Mouse (Mus musculus): ENCODE results near the gene G6pc3. TPM values are rescaled to one million over a fixed set of nuclear protein-coding genes. Genes with fewer than 3 reads are reported as not detected.

Gene G6pc3
- polyA plus RNA-seq (2014; fragmentation: Nextera tagmentation; extraction: Ambion mirVana): 24.6 and 24.8 TPM in 2 replicates

DNA sequence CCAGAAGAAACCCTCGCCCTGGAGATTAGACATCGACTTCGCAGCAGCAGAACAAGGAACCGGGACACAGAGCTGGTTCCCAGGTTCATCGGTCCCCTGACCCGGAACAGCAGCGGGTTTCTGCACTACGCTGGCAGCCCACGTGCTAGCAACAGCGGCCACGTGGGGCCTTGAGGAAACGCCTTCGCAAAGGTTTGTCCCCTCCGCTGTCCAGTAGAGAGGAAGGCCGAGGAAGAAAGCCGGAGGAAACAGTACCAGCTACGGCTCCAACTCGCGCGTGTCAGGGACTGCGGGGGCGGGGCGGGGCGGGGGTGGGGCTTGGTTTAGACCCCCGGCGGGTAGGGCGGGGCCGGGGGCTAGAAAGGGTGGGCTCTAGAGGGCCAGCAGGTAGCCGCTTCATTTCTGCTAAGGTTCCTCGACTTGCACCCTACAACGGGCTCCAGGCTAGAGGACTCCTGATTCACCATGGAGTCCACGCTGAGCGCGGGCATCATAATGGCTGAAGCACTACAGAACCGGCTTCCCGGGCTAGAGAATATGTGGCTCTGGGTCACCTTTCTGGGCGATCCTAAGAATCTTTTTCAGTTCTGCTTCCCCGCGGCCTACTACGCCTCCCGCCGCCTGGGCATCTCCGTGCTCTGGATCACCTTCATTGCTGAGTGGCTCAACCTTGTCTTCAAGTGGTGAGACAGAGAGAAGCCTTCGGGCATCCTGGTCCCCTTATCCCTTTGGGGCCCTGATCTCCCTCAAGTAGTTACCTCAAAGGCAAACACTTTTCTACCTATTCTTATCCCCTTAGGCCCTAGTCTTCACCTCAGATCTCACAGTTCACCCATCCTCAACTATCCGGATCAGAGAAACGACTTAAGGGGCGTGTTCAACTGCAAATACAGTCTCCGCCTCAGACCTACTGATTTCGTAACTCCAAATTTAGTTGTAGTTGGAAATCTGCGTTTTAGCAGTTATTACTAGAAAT, at the start of gene G6pc3:
Gene G6pc3 (plus strand): TSS at position 160 of the 976 bp plus-strand sequence.
- Histone ChIP-seq H3K4me2 (ENCODE audit: low read length) (peak within 1 kb of the TSS; percentile 58), H3K4me1 (ENCODE audit: control insufficient read depth, insufficient read depth, low read length) (peaks cover 9% of the 10 kb centered on the region), H3K27ac (ENCODE audit: low read depth, low read length) (0 out of 2 replicates have a peak within 1 kb of the TSS, but pooled peaks have one; percentile 34), H3K36me3 (ENCODE audit: control insufficient read depth, insufficient read depth, low read length) (peaks cover 18% of the 10 kb centered on the region), H3K4me3 (ENCODE audit: low read depth, low read length) (peak within 1 kb of the TSS; percentile 51), H3K27me3 (replicated peaks; ENCODE audit: control insufficient read depth, insufficient read depth, low read length) (no peaks in the 10 kb centered on the region), H3K9ac (ENCODE audit: low read length) (peak within 1 kb of the TSS; percentile 72), H3K9me3 (replicated peaks; ENCODE audit: control insufficient read depth, low read length) (no peaks in the 10 kb centered on the region)
- 3% methylated on average over 48 of the region's 50 CpGs for WGBS
- DNase-seq (ENCODE audit: low spot score) (peak; percentile 92), ATAC-seq (peak; percentile 72)

DNA sequence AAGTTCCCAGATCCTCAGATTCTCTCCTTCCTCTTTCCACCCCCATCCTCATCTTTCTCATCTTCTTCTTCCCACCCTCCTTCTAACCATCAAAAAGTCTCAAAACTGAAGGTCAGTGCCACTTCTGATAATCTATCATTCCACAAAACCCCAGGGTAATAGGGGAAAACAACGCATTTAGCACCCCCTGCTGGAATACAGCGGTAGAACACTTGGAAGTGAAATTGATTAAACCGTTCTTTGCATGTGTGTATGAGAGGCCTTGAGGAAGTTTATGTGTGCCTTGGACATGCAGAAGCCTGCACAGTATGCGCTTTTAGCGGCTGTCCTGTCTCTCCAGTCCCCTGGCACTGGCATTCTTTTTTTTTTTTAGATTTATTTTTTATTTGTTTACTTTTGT, 48.9 kb upstream of the G6pc3 start:
- 0 out of 2 replicates have a peak, but pooled peaks cover 3% of the 10 kb centered on the region for H3K4me1 ChIP-seq (ENCODE audit: control insufficient read depth, insufficient read depth, low read length)
- no peak overlapping the region for H3K4me3 ChIP-seq (ENCODE audit: low read depth, low read length)
- WGBS: 5% methylated on average over 5 of the region's 5 CpGs
- H3K27me3 ChIP-seq (replicated peaks; ENCODE audit: control insufficient read depth, insufficient read depth, low read length): peaks cover 26% of the 10 kb centered on the region
- H3K9me3 ChIP-seq (replicated peaks; ENCODE audit: control insufficient read depth, low read length): no peaks in the 10 kb centered on the region
- no peaks in the 10 kb centered on the region for H3K36me3 ChIP-seq (ENCODE audit: control insufficient read depth, insufficient read depth, low read length)
- no peak overlapping the region for H3K9ac ChIP-seq (ENCODE audit: low read length)
- ATAC-seq: no peak
- DNase-seq (ENCODE audit: low spot score): peak; percentile 76
- no peak overlapping the region for H3K4me2 ChIP-seq (ENCODE audit: low read length)
- H3K27ac ChIP-seq (ENCODE audit: low read depth, low read length): no peak overlapping the region

DNA sequence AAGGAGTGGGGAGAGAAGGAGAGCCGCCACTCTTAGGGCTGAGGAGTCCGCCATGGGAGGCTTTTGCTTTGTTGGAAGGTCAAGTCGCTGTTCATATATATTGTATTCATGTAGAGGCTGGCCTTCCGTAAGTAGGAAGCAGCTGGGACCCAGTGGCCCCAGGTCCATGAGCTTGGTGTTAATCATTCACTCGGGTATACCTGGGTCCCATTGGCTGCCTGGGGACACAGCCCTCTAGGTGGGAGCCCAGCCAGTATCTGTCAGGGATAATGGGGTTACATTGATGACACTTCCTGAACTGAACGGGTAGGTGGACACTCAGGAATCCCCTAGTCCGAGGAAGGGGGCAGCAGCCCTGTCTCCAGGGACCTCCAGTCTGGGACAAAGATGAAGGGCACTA, 47.1 kb upstream of the G6pc3 start:
- Histone ChIP-seq H3K9ac (ENCODE audit: low read length) (no peak overlapping the region), H3K4me2 (ENCODE audit: low read length) (no peak overlapping the region), H3K36me3 (ENCODE audit: control insufficient read depth, insufficient read depth, low read length) (no peaks in the 10 kb centered on the region), H3K4me3 (ENCODE audit: low read depth, low read length) (no peak overlapping the region), H3K9me3 (replicated peaks; ENCODE audit: control insufficient read depth, low read length) (no peaks in the 10 kb centered on the region), H3K27me3 (replicated peaks; ENCODE audit: control insufficient read depth, insufficient read depth, low read length) (peaks cover 45% of the 10 kb centered on the region), H3K4me1 (ENCODE audit: control insufficient read depth, insufficient read depth, low read length) (0 out of 2 replicates have a peak, but pooled peaks cover 3% of the 10 kb centered on the region), H3K27ac (ENCODE audit: low read depth, low read length) (no peak overlapping the region)
- no peak for DNase-seq (ENCODE audit: low spot score)
- ATAC-seq: no peak
- whole genome bisulfite sequencing: 71% methylated on average over 7 of the region's 7 CpGs

DNA sequence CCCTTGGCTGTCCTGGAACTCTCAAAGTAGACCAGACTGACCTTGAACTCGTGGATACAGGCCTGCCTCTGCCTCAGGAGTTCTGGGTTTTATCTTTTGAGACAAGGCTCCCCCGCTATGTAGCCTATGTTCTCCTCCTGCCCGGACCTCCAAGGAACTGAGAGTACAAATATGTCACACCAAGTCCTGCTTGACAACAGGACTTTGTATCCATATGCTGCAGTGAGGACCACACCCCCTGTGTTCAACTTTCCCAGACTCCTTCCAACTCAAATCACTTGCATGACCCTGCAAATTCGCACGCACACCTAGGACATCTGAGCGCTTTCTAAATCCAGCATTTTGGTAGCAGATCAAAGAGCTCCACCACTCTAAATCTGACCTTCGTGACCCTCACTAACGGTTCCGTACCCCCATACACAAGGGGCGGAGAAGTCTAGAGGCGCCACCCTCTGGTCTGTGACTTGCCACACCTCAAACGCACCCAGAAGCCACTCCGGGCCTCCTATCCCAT, 44.4 kb upstream of the G6pc3 start:
- Histone ChIP-seq H3K4me2 (ENCODE audit: low read length) (peak overlapping the region; percentile 31), H3K27me3 (replicated peaks; ENCODE audit: control insufficient read depth, insufficient read depth, low read length) (peaks cover 62% of the 10 kb centered on the region), H3K9ac (ENCODE audit: low read length) (no peak overlapping the region), H3K4me1 (ENCODE audit: control insufficient read depth, insufficient read depth, low read length) (no peaks in the 10 kb centered on the region), H3K9me3 (replicated peaks; ENCODE audit: control insufficient read depth, low read length) (no peaks in the 10 kb centered on the region), H3K4me3 (ENCODE audit: low read depth, low read length) (no peak overlapping the region), H3K36me3 (ENCODE audit: control insufficient read depth, insufficient read depth, low read length) (no peaks in the 10 kb centered on the region), H3K27ac (ENCODE audit: low read depth, low read length) (no peak overlapping the region)
- DNase-seq (ENCODE audit: low spot score): no peak
- WGBS: 24% methylated on average over 13 of the region's 13 CpGs
- ATAC-seq: no peak

DNA sequence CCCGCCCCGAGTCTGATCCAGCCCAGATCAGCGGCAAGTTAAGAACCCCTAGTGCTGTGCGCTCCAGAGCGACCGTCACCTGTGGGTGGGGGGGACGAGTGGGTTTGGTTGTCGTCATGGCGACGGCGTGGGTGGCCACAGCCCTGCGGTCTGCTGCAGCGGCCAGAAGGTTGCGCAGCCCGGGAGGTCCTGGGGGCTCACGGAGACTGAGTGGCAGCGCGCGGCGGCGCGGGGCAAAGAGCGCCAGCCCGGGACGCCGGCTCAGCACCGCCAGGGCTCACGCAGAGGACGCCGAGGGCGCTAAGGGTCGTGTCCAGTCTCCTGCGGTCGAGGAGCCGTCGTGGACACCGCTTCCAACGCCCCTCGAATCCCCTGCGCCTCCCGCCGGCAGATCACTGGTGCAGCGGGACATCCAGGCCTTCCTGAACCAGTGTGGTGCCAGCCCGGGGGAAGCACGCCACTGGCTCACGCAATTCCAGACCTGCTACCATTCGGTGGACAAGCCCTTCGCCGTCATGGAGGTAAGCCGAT, 43.9 kb upstream of the G6pc3 start, which contains the start of gene Nags:
Gene Nags (plus strand): TSS at position 43 of the 531 bp plus-strand sequence.
- no peaks in the 10 kb centered on the region for H3K9me3 ChIP-seq (replicated peaks; ENCODE audit: control insufficient read depth, low read length)
- no peak for ATAC-seq
- DNase-seq (ENCODE audit: low spot score): no peak
- H3K27me3 ChIP-seq (replicated peaks; ENCODE audit: control insufficient read depth, insufficient read depth, low read length): peaks cover 62% of the 10 kb centered on the region
- H3K4me1 ChIP-seq (ENCODE audit: control insufficient read depth, insufficient read depth, low read length): no peaks in the 10 kb centered on the region
- WGBS: 3% methylated on average over 38 of the region's 50 CpGs
- peak within 1 kb of the TSS; percentile 31 for H3K4me2 ChIP-seq (ENCODE audit: low read length)
- no peak within 1 kb of the TSS for H3K27ac ChIP-seq (ENCODE audit: low read depth, low read length)
- H3K9ac ChIP-seq (ENCODE audit: low read length): no peak within 1 kb of the TSS
- H3K4me3 ChIP-seq (ENCODE audit: low read depth, low read length): peak within 1 kb of the TSS; percentile 11; the same call in 1 of the 2 replicates
- H3K36me3 ChIP-seq (ENCODE audit: control insufficient read depth, insufficient read depth, low read length): no peaks in the 10 kb centered on the region

DNA sequence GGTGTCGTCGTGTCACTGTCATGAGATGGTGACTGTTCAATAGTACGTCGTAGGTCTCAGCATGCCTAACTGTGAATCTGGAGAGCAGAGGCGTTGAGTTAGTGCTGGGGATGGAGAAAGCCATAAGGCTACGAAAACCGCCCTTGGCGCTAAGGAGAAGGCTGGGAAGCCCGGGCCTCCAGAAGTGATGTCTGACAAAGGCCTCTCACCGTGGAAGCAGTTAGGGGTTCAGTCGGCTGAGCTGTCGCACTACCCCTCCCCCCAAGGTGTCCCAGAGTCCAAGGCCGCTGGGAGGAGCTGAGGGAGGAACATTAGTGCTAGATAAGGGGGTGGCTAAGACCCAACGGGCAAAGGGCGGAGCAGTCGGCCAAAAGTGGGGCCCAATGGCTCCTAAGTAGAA, 43.4 kb upstream of the G6pc3 start:
- H3K4me2 ChIP-seq (ENCODE audit: low read length): no peak overlapping the region

DNA sequence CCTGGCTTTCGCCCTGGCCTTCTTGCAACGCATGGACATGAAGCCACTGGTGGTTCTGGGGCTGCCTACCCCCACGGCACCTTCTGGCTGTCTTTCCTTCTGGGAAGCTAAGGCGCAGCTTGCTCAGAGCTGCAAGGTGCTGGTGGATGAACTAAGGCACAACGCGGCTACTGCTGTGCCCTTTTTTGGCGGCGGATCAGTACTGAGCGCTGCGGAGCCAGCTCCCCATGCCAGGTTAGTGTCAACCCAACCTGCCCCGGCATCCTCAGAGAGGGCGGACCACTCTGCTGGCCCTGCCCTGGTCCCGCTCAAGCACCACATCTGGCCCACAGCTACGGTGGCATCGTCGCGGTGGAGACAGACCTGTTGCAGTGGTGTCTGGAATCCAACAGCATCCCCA, 42.9 kb upstream of the G6pc3 start:
- no peak for DNase-seq (ENCODE audit: low spot score)
- H3K9ac ChIP-seq (ENCODE audit: low read length): no peak overlapping the region
- no peaks in the 10 kb centered on the region for H3K36me3 ChIP-seq (ENCODE audit: control insufficient read depth, insufficient read depth, low read length)
- H3K27me3 ChIP-seq (replicated peaks; ENCODE audit: control insufficient read depth, insufficient read depth, low read length): peaks cover 62% of the 10 kb centered on the region
- H3K4me2 ChIP-seq (ENCODE audit: low read length): no peak overlapping the region
- WGBS: 7% methylated on average over 17 of the region's 17 CpGs
- no peak overlapping the region for H3K4me3 ChIP-seq (ENCODE audit: low read depth, low read length)
- no peaks in the 10 kb centered on the region for H3K4me1 ChIP-seq (ENCODE audit: control insufficient read depth, insufficient read depth, low read length)
- no peak for ATAC-seq
- no peaks in the 10 kb centered on the region for H3K9me3 ChIP-seq (replicated peaks; ENCODE audit: control insufficient read depth, low read length)
- H3K27ac ChIP-seq (ENCODE audit: low read depth, low read length): no peak overlapping the region

More for the DNA sequence above, 43.4 kb upstream of the G6pc3 start:
- no peaks in the 10 kb centered on the region for H3K9me3 ChIP-seq (replicated peaks; ENCODE audit: control insufficient read depth, low read length)
- no peaks in the 10 kb centered on the region for H3K36me3 ChIP-seq (ENCODE audit: control insufficient read depth, insufficient read depth, low read length)
- peaks cover 62% of the 10 kb centered on the region for H3K27me3 ChIP-seq (replicated peaks; ENCODE audit: control insufficient read depth, insufficient read depth, low read length)
- no peak overlapping the region for H3K4me3 ChIP-seq (ENCODE audit: low read depth, low read length)
- 8% methylated on average over 16 of the region's 16 CpGs for WGBS
- no peak overlapping the region for H3K27ac ChIP-seq (ENCODE audit: low read depth, low read length)
- ATAC-seq (no peak), DNase-seq (ENCODE audit: low spot score) (no peak)
- H3K4me1 ChIP-seq (ENCODE audit: control insufficient read depth, insufficient read depth, low read length): no peaks in the 10 kb centered on the region
- no peak overlapping the region for H3K9ac ChIP-seq (ENCODE audit: low read length)

DNA sequence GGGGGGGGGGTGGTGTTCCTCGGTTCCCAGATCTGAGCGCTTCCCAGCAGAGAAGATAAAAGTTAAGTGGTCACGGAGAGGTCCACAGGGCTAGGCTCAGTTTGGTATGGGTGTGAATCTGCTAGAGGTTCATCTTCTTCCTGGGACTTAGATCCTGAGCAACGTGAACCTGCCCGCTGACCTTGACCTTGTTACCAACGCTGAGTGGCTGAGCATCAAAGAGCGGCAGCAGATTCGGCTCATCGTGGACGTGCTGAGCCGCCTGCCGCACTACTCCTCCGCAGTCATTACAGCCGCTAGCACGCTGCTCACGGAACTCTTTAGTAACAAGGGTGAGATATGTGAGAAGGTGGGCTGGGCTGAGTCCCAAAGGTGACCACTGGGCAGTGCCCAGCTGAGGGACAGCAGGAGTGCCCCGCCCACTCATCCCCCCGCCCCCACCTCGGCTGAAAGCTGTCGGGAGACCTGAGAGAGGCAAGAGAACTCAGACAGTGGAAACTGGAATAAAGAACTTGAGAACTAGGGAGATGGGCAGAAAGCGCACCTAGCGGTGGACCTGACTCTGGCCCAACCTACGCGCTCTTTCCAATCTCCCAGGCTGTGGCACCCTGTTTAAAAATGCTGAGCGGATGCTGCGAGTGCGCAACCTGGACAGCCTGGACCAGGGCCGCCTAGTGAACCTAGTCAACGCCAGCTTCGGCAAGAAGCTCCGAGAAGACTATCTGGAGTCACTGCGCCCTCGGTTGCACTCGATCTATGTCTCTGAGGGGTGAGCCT, 42.0 kb upstream of the G6pc3 start:
- no peak overlapping the region for H3K4me3 ChIP-seq (ENCODE audit: low read depth, low read length)
- DNase-seq (ENCODE audit: low spot score): no peak
- H3K9ac ChIP-seq (ENCODE audit: low read length): no peak overlapping the region
- H3K4me2 ChIP-seq (ENCODE audit: low read length): no peak overlapping the region
- no peaks in the 10 kb centered on the region for H3K9me3 ChIP-seq (replicated peaks; ENCODE audit: control insufficient read depth, low read length)
- peaks cover 62% of the 10 kb centered on the region for H3K27me3 ChIP-seq (replicated peaks; ENCODE audit: control insufficient read depth, insufficient read depth, low read length)
- H3K4me1 ChIP-seq (ENCODE audit: control insufficient read depth, insufficient read depth, low read length): no peaks in the 10 kb centered on the region
- H3K27ac ChIP-seq (ENCODE audit: low read depth, low read length): no peak overlapping the region
- WGBS: 15% methylated on average over 34 of the region's 34 CpGs
- 0 out of 2 replicates have a peak, but pooled peaks cover under 1% of the 10 kb centered on the region for H3K36me3 ChIP-seq (ENCODE audit: control insufficient read depth, insufficient read depth, low read length)
- ATAC-seq: no peak

All from forebrain, embryonic 14.5 days (tissue).